Mouse (Mus musculus): ENCODE measurements around the gene Ggt7.
"Not testable (repeated sequence)": the region's sequence is repeated elsewhere in the genome, so short reads cannot be mapped to it uniquely, and the experiment has no call there.

The Ggt7 gene

DNA sequence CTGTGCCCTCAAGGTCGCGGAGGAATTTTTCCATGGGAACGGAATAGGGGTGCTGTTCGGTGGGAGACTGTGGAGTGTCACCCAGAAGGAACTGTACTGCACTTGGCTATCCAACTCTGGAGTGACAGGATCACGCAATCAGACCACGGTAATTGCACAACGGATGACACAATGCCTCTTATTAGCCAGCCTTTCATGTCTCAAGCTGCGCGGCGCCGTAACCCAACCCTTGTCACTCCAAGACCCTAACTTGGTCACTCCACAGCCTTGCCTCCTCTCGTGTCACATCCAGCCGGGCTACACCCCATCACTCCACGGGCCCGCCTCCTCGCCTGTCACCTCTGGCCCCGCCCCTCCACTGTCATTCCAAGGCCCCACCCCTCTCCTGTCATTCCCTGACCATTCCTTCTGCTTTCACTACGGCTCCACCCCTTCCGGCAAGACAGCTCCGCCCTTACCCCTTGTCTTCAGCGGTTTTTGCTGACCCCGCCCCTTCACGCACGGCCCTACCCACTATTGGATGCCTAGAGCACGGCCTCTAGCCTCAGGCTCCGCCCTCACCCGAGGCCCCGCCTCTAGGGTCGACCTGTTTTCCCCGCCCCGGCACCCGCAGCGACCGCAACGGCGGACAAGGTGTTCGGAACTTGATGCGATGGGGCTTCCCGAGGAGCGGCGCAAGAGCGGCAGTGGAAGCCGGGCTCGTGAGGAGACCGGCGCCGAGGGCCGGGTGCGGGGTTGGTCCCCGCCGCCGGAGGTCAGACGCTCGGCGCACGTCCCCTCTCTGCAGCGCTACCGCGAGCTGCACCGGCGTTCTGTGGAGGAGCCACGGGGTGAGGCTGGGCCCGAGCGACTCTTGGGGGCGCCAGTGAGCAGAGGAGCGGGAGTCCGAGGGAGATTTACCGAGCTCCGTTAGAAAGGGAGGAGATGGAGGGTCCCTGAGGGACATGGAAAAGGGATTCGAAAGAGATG lies at the start of gene Ggt7, which contains the start of gene Acss2:
TSS of gene Ggt7 (minus strand) at position 783 of the 969 bp plus-strand sequence.
TSS of gene Acss2 (plus strand) at position 494 of the 969 bp plus-strand sequence.
- peak; percentile 100 for DNase-seq

DNA sequence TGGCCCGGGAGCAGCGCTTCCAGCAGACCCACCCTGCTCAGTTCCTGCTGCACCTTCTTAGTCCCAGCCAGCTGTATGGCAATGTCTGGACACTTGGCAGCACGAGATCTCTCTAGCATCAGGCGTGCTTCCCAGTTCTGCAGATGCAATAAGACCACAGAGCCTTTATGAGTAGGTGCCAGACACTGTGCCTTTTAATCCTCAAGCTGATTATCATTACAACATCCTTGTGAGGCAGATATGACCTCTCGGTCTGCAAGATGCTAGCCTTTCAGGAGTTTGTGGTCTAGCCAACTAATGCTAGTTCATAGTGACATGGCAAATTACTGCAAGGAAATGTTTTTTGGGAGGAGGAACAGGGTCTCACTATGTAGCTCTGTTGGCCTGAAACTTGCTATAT lies 49.7 kb upstream of the Ggt7 start:
- no peak for DNase-seq

DNA sequence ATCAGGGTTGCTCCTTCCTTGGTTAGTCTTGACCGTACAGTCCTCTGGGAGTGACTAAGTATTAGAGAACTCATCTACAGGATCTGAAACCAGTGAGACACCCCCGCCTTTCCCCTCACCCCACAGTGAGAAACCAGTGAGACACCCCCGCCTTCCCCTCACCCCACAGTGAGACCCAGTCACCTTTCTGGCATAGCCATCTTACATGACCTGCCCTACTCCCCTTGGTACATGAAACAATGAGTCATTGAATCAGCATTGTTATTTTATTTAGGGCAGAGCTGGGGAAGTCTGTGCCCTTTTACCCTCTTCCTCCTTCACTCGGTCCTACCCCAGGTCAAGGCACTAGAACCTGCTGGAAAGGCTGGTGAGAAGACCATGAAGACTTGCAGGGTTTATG lies 44.9 kb upstream of the Ggt7 start:
- DNase-seq = no peak

DNA sequence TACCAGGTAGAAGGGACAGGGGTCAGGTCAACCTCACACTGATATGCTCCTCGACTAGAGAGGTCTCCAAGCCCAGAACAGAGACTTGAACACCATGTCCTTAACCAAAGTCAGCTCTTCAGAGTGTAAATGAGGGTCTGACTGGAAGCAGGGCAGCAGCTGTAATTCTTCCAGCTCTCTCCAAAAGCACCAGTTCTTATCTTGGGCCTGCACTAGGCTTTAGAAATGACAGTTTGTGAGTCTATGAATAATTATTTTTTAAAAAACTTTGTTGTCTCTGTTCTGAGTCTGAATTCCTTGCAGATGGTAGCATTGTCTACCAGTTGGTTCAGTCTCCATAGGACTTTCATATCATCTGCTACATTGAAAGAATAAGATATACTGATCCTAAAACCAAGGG lies 44.2 kb upstream of the Ggt7 start:
- DNase-seq = no peak

DNA sequence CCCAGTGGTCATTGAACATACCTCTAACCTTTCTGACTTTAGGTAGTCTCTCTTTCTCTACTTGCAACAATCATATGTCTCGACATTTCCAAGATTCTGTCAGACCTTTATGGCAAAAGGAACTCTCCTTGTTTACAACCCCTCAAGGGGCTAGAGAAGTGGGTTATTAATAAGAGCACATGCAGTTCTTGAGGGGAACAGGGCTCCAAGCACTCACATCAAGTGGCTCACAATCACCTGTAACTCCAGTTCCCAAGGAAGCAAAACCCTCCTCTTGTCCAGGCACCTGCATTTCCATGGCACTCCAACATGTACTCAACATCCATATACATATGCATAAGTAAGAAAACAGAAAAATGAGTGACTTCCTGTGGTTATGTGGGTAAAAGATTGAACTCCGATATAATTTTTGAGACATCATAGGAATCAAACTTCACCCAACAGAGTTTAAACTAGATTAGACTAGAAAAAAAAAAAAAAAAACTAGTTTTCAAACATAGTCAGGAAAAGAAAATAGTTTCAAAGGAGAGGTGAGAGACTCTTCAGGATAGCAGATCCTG lies 36.5 kb upstream of the Ggt7 start:
- DNase-seq = no peak

DNA sequence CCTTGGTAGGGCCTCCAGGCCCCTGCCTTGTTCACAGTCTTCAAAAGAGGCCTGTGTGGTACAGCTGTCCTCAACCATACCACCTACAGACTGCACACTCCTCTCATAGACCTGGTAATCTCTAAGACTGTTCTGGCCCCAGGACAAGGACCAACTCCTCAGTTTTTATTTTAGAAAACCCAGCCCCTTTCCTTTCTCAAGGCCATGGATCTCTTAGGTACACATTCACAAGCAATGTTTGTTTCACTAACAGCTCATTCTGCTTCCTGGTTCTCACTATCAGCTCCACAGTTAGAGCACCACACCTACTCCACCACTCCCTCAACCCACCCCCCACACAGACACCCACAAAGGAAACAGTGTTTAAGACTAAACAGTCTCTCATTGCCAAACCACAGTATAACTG lies 34.9 kb upstream of the Ggt7 start:
- DNase-seq = no peak

DNA sequence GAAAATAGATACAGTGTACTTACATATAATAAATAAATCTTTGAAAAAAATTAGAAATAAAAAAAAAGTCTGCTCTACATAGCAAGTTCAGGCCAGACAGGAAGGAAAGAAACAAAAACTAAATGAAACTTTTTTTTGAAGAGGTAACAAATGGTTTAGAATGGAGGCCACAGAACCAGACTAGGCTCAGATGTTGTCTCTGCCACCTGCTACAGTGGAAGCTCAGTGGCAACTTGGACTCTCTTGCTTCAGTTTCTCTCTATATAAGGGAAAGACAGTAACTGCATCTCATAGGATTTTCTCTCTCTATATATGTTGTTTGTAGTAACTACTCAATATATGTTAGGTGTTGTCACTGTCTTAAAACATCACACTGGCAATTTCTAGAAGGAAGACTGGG lies 34.3 kb upstream of the Ggt7 start:
- DNase-seq = no peak

DNA sequence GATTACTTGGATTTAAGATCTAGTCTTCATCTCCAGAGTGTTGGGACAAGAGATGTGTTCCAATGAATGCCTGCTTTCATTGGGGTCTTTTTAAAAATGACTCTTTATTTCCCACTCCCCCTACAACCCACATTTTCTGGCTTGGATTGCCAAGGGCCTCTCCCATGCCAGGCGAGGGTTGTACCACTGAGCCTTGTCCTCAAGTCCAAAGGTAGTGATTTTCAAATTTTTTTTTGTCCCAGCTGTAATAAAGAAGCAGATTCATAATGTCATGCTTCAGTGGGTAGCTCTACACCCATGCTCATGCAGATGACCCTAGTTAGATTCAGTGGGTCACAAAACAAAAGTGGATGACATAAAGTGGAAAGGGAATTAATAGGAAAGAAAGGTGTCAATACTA lies 28.9 kb upstream of the Ggt7 start:
- no peak for DNase-seq

DNA sequence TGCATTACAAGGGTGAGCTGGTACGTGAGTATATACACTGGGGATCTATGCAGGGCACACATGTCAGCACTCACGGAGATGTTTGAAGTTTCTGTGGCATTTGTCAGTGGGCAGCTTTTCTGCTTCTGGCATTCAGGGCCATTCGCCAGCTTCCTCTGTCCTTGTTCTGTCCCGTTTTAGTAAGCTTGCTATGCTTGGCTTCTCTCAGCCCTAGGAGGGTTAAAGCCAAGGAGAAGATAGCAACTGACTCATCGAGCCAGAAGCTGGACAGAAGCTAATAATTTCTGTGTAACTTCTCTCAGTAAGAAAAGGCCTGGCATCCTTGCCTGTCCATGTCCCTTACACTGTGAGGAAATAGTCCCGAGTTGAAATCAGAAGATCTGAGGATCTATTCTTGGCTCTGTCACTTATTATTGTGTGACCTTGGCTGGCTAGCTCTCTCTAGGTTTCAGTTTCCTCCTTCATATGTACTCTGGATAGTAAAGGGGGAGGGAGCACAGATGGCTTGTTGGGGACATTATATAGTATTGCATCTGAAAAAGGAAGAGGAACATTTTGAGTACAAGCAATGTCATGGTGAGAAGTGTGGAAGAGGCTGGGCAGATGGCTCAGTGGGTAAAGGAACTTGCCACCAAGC lies 22.9 kb upstream of the Ggt7 start:
- DNase-seq = peak; percentile 65

DNA sequence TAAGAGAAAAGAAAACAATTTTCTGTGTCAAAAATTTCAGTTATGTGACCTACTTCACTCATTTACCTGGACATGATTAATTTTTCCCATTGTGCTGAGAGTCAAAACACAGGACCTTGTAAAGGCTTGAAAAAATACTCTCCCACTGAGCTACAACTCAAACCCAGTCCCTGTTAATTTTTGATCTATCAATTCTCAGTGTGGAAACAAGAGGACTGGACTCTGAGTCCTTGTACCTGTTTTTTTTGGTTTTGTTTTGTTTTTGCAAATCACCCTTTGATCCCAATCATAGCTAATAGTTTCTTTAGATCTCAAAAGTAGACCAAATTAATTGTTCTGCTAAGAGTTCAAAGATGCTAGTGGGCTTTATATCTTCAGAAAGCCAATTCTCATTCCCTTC lies 21.7 kb upstream of the Ggt7 start:
- DNase-seq = no peak

DNA sequence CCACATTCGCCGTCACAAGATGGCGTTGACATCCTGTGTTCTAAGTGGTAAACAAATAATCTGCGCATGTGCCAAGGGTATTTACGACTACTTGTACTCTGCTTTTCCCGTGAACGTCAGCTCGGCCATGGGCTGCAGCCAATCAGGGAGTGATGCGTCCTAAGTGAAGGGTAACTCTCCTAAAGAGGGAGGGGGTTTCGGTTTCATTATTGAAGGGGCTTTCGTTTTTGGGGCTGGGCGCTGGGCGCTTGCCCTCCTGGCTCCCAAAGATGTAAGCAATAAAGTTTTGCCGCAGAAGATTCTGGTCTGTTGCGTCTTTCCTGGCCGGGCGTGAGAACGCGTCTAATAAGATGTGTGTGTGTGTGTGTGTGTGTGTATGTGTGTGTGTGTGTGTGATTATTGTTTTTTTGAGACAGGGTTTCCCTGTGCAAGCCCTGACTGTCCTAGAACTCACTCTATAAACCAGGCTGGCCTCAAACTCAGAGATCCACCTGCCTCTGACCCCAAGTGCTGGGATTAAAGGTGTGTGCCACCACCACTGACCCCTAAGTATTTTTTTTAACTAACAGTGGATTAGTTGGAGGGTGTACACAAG lies 20.5 kb upstream of the Ggt7 start:
- DNase-seq = not testable (repeated sequence)

DNA sequence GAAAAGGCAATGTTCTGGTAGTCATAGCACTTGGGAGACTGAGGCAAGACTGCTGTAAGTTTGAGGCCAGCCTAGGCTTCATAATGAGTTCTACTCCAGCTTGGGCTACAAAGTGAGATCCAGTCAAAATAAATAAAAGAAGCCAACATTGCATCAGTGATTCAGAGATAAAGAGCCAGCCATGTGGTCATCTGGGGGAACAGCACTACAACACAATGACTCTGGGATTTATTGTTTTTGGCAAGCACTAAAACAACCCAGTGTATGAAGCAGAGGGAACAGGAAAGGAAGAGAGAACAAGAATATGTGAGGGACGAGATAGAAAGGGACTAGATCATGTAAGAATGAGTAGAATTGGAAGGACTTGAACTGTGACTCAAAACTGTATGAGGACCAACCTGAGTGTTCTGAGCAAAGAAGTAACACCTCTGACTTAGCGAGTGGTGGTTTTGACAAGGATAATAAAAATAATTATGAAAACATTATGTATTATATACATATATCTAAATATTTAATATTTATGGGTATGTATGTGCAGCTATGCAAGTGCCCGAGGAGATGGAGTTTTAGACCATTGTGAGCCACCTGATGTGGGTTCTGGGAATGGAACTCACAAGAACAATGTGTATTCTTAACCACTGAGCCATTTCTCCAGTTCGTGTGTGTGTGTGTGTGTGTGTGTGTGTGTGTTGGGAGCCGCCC lies 19.9 kb upstream of the Ggt7 start:
- no peak for DNase-seq

DNA sequence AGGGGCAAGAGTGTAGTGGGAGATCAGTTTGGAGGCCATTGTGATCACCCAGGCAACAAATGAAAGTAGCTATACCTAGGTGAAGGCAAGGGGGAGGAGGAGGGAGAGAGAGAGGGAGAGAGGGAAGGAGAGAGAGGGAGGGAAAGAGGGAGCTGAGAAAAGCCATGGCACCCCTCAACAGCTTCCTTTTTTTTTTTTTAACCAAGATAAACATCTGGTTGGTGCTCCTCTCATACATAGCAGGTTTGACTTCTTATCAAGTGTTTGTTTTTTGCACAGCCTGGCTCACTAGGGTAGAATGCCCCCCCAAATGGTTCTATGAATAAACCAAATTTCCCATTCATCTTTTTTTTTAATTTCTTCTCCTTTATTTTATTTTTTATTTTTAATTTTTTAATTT lies 18.3 kb upstream of the Ggt7 start:
- DNase-seq = no peak

DNA sequence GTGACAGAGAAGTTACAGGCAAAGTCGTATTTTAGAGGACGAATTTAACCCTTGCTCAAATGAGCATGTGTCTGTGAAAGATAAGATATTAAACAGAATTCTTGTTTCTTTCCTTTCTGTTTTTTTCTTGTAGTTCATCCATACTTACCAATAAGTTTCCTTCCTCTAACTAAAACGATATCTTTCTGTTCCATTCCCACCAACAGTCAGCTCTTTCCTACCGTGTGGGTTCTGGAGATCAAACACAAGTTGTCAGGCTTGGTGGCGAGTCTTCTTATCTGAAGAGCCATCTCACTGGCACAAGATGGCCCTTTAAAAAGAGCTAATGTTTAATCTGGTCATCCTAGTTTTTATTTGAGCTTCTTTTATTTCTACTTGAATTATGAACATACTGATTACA lies 9.3 kb upstream of the Ggt7 start:
- no peak for DNase-seq

DNA sequence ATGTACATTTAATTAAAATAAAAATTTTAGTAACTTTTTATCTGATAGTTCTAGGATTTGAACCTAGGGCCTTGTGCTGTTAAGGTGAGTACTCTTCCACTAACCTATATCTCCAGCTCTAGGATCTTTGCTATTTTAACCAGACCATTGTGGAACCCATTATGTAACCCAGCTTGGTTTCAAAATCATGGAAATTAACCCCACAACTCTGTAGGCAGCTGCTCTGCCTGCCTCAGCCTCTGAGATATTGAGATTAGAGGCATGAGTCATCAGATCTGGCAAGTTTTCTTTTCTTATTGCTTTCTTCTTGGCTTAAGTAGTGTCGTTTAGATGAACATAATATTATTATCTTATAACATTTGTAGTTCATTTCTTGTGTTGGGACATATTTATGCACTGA lies 6.3 kb upstream of the Ggt7 start:
- no peak for DNase-seq

DNA sequence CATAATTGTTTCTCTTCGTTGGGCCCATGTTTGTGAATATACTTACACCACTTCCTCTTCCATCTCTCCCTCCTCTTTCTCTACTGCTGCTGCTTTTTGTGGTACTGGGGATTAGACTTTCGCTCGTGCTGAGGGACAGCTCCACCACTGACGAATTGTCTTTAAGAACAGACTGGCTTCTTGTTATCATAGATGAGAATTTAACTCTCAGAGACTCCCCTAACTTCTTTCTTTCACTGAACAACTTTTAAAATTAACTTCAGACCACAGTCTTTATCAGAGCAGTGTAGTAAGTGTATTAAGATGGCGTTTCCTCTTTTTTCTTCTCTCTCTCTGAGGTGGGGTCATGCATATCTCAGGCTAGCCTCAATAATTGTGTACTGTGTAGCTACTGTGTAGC lies 5.7 kb upstream of the Ggt7 start:
- no peak for DNase-seq

DNA sequence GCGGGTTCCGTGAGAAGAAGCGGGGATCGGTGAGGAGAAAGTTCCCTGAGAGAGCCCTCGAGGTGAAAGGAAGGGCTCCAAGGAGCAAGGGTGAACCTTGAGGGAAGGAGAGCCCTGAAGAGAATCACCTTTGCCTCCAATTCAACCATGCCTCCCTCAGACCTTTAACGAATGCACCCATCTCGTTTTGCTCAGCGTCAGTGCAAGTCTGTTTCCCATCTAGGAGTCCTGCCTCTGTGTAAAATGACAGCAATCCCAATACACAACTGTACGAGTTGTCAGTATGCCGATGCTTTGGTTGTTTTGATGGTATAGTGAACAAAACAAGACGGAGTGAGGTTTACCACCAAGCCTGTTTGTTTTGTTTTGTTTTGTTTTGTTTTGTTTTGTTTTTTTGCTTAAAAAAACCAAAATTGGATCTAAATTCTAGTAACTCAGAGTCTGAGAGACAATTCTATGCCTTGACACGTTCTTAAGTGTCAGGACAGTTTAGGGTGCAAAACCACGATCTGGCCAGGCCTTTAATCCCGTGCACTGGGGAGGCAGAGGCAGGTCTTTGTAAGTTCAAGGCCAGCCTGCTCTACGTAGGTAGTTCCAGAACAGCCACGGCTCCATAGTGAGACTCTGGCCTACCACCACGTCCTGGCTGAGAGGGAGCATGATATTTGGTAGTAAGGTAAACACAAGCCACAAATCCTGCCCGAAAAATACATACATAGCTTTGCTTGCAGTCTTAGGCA lies 664 bp upstream of the Ggt7 start:
- DNase-seq = peak; percentile 40

DNA sequence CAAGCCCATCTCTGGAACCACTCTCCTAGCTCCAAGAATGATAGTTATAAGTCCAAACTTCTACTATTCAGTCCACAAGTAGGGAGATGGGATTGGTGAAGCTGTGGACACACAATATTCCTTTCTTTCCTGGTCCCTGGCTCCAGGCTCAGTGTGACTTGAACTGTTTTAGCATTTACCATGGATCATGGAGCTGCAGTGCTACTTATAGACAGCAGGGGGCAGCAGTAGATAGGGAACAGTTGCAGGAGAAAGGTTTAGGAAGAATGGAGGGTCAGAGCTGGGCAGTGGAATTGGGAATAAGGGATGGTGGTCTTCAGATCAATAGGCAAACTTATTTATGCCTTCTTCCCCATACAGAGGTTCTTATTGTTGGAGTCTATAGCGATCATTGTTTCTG lies 2.1 kb downstream of the Ggt7 start:
- peak; percentile 81 for DNase-seq

DNA sequence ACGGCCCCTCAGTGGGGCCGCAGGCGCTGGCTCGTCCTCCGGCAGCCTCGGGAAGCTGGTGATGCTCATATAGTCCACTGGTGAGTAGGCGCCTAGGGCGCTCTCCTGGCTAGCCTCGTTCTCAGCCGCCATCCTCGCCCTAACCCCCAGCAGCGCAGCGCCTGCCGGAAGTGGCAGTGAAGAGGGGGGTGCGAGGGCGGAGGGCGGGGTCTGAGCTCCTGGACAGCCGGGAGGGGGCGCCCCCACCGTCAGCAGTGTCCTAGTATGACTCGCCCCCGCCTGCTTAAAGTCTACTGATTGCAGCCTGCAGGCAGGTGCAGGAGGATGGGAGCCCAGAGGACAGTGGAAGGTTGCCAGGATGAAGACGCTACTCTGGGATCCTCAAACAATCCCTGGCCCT lies 3.4 kb downstream of the Ggt7 start:
- DNase-seq = peak; percentile 93

DNA sequence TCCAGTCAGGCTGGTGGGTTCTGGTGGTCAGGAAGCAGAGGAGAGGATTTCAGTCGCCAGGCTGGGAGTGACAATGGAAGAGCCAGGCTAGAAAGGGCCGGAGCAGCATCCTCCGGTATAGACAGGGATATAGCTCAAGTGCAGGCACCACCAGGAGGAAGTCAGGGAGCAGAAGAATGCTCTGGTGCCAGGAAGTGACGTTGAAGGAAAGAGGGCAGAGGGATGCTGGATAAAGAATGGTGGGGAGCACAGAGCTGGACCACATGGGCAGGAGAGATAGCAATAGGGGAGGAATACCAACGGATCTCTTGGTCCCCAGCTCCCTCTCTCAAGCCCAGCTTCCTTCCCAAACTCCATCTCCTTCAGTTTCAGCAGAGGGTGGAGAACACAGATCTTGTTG lies 4.5 kb downstream of the Ggt7 start:
- DNase-seq = peak; percentile 67

DNA sequence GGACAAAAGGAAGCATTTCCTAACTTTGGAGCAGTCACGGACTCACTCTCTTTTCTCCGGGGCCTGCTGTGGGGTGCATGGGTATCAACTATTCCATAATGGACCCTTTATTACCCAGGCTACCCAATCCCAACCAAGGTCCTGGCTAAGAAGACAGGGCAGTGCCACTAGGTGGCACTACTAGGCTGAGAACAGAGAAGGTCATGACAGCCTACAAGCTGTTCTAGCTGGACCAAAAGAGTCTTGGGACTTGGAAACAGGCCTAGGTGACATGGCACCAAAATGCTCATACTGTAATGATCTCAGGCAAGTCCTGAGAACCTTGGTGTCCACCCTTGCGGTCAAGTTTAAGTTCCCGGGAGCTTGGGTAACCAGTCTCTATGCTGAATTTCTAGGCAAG lies 5.6 kb downstream of the Ggt7 start:
- peak; percentile 86 for DNase-seq

All from cerebellum, adult 9-11 months (tissue).